Mouse (Mus musculus): ENCODE results near the gene Magi1. TPM values are rescaled to one million over a fixed set of nuclear protein-coding genes. Genes with fewer than 3 reads are reported as not detected.

Magi1 gene
- total RNA-seq, 2 experiments from 2014 or later, result 7.1 to 9.8 TPM

- DNase-seq, result no peak
Observed at GRCm38 (mm10) chr6:94257831-94258173, 25.9 kb downstream of the Magi1 start.

- no peak for DNase-seq
Observed at GRCm38 (mm10) chr6:94256982-94257830, 26.5 kb downstream of the Magi1 start.

GRCm38 (mm10) chr6:94253943-94254342, 29.8 kb downstream of the Magi1 start:
- no peak for DNase-seq

GRCm38 (mm10) chr6:94251358-94251945, 32.3 kb downstream of the Magi1 start:
- no peak for DNase-seq

- DNase-seq, result no peak
Observed at GRCm38 (mm10) chr6:94249286-94249790, 34.4 kb downstream of the Magi1 start.

- DNase-seq, result no peak
Observed at GRCm38 (mm10) chr6:94241251-94241650, 42.5 kb downstream of the Magi1 start.

- no peak for DNase-seq
Observed at GRCm38 (mm10) chr6:94238643-94239042, 45.1 kb downstream of the Magi1 start.

- no peak for DNase-seq
Observed at GRCm38 (mm10) chr6:94236899-94237298, 46.8 kb downstream of the Magi1 start.

- no peak for DNase-seq
Observed at GRCm38 (mm10) chr6:94232243-94232785, 51.4 kb downstream of the Magi1 start.

- DNase-seq, result no peak
Observed at GRCm38 (mm10) chr6:94231831-94232230, 51.9 kb downstream of the Magi1 start.

GRCm38 (mm10) chr6:94231367-94231766, 52.4 kb downstream of the Magi1 start:
- DNase-seq, result no peak

- no peak for DNase-seq
Observed at GRCm38 (mm10) chr6:94230918-94231317, 52.8 kb downstream of the Magi1 start.

- DNase-seq, result no peak
Observed at GRCm38 (mm10) chr6:94230129-94230528, 53.6 kb downstream of the Magi1 start.

- no peak for DNase-seq
Observed at GRCm38 (mm10) chr6:94226262-94226661, 57.5 kb downstream of the Magi1 start.

- DNase-seq, result no peak
Observed at GRCm38 (mm10) chr6:94225832-94226231, 57.9 kb downstream of the Magi1 start.

- DNase-seq, result no peak
Observed at GRCm38 (mm10) chr6:94225091-94225490, 58.6 kb downstream of the Magi1 start.

- no peak for DNase-seq
Observed at GRCm38 (mm10) chr6:94222253-94222652, 61.5 kb downstream of the Magi1 start.

- no peak for DNase-seq
Observed at GRCm38 (mm10) chr6:94221750-94222149, 62.0 kb downstream of the Magi1 start.

- no peak for DNase-seq
Observed at GRCm38 (mm10) chr6:94218076-94218475, 65.6 kb downstream of the Magi1 start.

GRCm38 (mm10) chr6:94215834-94216233, 67.9 kb downstream of the Magi1 start:
- DNase-seq, result no peak

- DNase-seq, result no peak
Observed at GRCm38 (mm10) chr6:94214895-94215538, 68.7 kb downstream of the Magi1 start.

- DNase-seq, result no peak
Observed at GRCm38 (mm10) chr6:94205926-94206325, 77.8 kb downstream of the Magi1 start.

- DNase-seq, result no peak
Observed at GRCm38 (mm10) chr6:94203642-94204145, 80.0 kb downstream of the Magi1 start.

Data from gastrocnemius, postnatal 10 days (tissue).